Mouse (Mus musculus) gastrocnemius, adult 2 months (tissue): ENCODE results near the gene Tmprss9. TPM values are rescaled to one million over a fixed set of nuclear protein-coding genes. Genes with fewer than 3 reads are reported as not detected.

Experiments used
- DNase-seq: peaks from one replicate; pipeline ENCODE4 v3.0.0; 2022
- H3K27ac ChIP-seq: fragments of 200-600 bp; 2 replicates; pipeline ENCODE4 v1.8.1; 2022; ENCODE audit warnings: mild to moderate bottlenecking
- H3K4me3 ChIP-seq: fragments of 200-600 bp; 2 replicates; pipeline ENCODE4 v1.8.1; 2022; ENCODE audit warnings: mild to moderate bottlenecking, moderate library complexity
- CTCF ChIP-seq: fragments of 200-600 bp; IDR thresholded peaks from 2 replicates; pipeline ENCODE4 v1.8.1; 2022; ENCODE audit warnings: antibody characterized with exemption, mild to moderate bottlenecking, moderate library complexity
- intact Hi-C: fragments of 180-260 bp; cut with DNase I; formaldehyde crosslinking; loops from one replicate; pipeline ENCODE4 v1.15.1; 2025
- microRNA-seq: library from miRNA; unstranded; fragments of <30 nt; microRNA quantifications from one replicate; pipeline ENCODE4 v1.2.0, GENCODE M21; 2021
- total RNA-seq, 2 experiments: library from RNA; stranded (reverse); gene quantifications; 2 replicates each; pipeline ENCODE4 v1.2.3; 2021

Gene Tmprss9
- total RNA-seq, 2 experiments from 2014 or later: 0.08 TPM; not detected in 1

DNA sequence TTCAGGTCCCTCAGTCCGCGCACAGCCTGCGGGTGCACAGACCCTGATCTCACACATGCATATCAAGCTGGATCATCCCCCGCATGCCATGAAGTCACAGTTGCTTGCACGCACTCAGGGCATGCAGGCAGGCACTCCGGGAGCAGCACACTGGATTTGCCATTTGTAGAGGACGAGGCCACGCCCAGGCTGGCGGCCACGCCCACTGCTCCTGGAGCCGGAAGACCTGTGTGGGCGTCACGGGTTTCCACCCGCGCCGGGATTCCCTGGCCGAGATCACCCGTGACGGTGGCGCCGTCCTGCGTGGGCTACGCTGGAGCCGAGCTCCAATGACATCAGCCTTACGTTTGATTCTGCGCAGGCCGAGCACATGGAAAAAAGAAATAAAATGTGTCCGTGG, 68.0 kb downstream of the Tmprss9 start:
- intact Hi-C loops: no loop called here
- DNase-seq: peak; percentile 91
- no peak for TF ChIP-seq CTCF
- Histone ChIP-seq H3K27ac (peak overlapping the region; percentile 93), H3K4me3 (peak overlapping the region; percentile 66)

DNA sequence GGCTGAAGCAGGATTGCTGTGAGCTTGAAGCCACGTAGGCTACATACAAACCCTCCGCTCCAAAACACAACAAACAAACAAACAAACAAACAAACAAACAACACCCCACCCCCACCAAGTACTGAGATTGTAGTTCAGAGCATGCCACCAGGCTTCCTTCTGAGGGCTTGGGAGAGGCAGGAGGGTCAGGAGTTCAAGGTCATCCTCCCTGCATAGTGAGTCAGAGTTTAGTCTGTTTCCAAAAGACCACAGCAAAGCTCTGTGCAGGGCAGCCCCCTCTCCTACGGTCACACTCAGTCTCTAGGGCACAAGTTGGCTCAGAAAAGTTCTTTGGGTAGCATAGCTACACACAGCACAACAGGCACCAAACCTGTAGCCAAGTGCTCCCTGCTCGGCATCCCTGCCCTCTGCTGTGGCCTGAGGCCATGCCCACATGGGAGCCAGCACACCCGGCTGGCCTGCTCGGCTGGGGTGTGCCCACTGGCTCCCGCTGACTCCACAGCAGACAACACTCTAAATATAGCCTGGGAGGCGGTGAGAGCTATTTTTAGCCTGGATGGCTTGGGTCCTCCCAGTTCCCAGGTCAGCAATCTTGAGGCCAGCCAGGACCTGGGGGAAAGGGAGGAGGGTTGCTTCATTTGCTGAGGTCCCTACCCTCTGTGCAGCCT, 68.8 kb downstream of the Tmprss9 start:
- no peak for TF ChIP-seq CTCF
- DNase-seq: peak; percentile 95
- intact Hi-C loops: no loop called here
- peak overlapping the region; percentile 66 for H3K4me3 ChIP-seq
- peak overlapping the region; percentile 93 for H3K27ac ChIP-seq

DNA sequence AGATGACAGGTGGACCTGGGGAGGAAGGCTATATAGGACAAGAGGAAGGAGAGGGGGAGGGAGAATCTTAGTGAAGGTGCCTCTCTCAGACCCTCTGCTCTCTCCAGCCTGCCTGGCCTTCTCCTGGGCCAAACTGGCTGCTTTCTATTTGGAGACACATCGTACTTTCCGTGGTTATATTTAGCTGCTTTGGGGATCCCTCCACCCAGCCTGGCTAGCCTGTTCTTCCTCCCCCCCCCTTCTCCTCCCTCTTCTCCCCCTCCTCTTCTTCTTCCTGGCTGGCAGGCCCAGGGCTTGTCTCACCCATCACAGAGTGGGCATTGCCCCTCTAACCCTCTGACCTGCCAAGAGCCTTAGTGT, 69.3 kb downstream of the Tmprss9 start:
- Histone ChIP-seq H3K27ac (peak overlapping the region; percentile 93), H3K4me3 (peak overlapping the region; percentile 66)
- no peak for TF ChIP-seq CTCF
- intact Hi-C loops: no loop called here
- DNase-seq: no peak

- DNase-seq: no peak
- peak overlapping the region; percentile 43; the same call in 1 of the 2 replicates for H3K27ac ChIP-seq
Measured at GRCm38 (mm10) chr10:80942919-80943318, 71.3 kb downstream of the Tmprss9 start.

DNA sequence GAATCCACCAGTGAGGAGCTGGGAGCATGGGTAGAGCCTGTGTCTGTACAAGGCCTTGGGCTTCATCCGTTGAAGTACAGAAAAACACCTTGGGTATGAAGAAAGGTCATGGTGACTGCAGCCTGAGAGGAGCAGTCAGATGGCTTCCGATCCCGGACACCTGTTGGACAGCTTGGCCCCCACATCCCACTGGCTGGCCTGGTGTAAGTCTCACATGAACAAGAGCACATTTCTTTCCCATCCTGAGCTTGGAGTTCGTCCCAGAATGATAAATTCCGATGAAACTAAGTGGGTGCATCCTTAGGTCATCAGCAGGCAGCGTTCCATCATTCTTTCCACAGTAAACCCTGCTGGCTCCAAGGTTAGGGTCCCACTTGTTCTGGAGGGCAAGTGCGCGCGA, 72.1 kb downstream of the Tmprss9 start:
- intact Hi-C loops: no loop called here
- no peak overlapping the region for H3K4me3 ChIP-seq
- peak overlapping the region; percentile 68 for H3K27ac ChIP-seq
- DNase-seq: no peak
- TF ChIP-seq CTCF: no peak

More at GRCm38 (mm10) chr10:80942919-80943318, 71.3 kb downstream of the Tmprss9 start:
- H3K4me3 ChIP-seq: no peak overlapping the region
- TF ChIP-seq CTCF: no peak
- intact Hi-C loops: no loop called here

- Histone ChIP-seq H3K27ac (no peak overlapping the region), H3K4me3 (no peak overlapping the region)
- no peak for DNase-seq
- TF ChIP-seq CTCF: no peak
- intact Hi-C loops: no loop called here
Measured at GRCm38 (mm10) chr10:80944231-80944630, 72.6 kb downstream of the Tmprss9 start.

DNA sequence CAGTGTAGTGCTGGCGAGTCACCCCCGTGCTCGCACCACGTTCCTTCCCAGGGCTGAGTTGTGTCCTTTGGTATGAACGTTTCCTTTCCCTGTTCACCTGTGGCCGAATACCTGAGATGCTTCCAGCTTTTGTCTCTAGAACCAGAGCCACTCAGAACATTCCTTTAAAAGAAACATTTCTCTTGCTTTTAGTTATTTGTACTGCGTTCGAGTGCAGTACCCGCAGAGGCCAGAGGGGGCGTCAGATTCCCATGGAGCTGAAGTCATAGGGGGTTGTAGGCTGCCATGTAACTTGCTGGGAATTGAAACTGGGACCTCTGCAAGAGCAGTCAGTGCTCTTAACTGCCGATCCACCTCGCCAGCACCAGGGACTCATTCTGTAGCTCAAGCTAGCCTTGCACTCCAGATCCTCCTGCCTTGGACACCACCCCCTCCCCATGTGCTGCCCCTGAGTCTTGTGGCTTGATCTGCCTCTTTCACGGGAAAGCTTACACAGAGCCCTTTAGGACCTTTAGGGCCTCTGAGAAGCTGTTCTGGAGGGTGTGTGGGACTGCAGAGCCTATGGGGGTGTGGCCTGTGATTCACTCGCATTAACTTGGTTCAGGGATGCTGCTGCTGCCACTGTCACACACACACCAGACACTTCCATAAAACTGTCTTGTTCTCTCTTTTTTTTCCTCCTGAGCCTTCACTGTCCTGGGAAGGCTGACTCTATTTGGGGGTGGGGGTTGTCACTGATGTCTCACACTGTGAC, 75.2 kb downstream of the Tmprss9 start:
- Histone ChIP-seq H3K27ac (peak overlapping the region; percentile 44; the same call in 1 of the 2 replicates), H3K4me3 (no peak overlapping the region)
- intact Hi-C loops: no loop called here
- no peak for DNase-seq
- TF ChIP-seq CTCF: peak; percentile 51

DNA sequence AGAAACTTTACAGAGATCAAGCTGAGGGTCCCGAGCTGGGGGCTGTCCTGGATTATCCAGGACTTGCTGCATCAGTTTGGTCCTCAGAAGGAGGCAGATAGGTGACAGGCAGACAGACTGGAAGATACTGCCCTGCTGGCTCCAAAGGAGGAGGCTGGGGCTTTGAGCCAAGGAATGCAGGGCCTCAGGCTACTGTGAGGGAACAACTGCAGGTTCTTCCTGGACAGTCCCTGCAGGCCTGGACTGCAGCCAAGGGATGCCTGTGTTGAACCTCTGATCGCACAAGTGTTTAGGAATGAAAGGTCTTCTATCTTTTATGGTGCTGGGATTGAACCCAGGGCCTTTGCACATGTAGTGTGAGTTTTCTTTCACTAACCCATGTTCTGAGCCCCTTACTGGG, 76.2 kb downstream of the Tmprss9 start:
- no peak for TF ChIP-seq CTCF
- DNase-seq: peak; percentile 68
- H3K4me3 ChIP-seq: no peak overlapping the region
- intact Hi-C loops: no loop called here
- peak overlapping the region; percentile 44 for H3K27ac ChIP-seq

DNA sequence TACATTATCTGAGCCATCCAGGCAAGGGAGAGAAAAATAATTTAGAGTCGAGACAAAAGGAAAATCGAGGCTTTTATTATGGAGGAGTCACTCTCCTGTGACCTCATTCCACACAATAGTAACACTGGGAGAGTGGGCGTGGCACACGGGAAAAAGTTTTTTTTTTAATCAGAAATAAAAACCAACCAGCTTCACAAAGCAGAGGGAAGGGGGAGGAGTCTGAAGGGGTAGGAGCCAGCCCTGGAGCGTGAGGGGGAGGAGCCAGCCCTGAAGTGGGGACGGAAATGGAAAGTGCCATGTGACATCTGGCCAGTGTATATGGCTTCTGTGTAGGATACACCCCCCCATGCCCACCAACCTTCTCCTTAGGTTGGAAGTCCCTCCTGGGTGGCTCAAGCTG, 76.9 kb downstream of the Tmprss9 start:
- TF ChIP-seq CTCF: no peak

GRCm38 (mm10) chr10:80949081-80949480, 77.4 kb downstream of the Tmprss9 start:
- TF ChIP-seq CTCF: no peak
- Histone ChIP-seq H3K4me3 (no peak overlapping the region), H3K27ac (no peak overlapping the region)
- intact Hi-C loops: no loop called here
- no peak for DNase-seq

More for the DNA sequence above, 76.9 kb downstream of the Tmprss9 start:
- Histone ChIP-seq H3K4me3 (no peak overlapping the region), H3K27ac (peak overlapping the region; percentile 44)
- intact Hi-C loops: no loop called here
- no peak for DNase-seq

Small RNA genes within 50 kb of the gene (microRNA-seq; reads per million reads assigned to microRNA genes)
- 5.1 reads per million for gene Mir1982

Other genes with a start within 250 kb of the Tmprss9 start
- 100 to 1,000 TPM; 101 to 105 TPM for gene Csnk1g2, start 249.0 kb upstream of the Tmprss9 start, total RNA-seq
- gene Btbd2, start 214.8 kb upstream of the Tmprss9 start, total RNA-seq: 10 to 100 TPM; 34.7 to 40.0 TPM
- 100 to 1,000 TPM; 253 TPM for gene Mknk2, start 193.7 kb upstream of the Tmprss9 start, total RNA-seq
- 1 to 10 TPM; 4.9 to 5.5 TPM for gene Mob3a, start 169.9 kb upstream of the Tmprss9 start, total RNA-seq
- gene Izumo4, start 169.7 kb upstream of the Tmprss9 start, total RNA-seq: 1 to 10 TPM; 2.6 to 3.0 TPM
- gene Ap3d1, start 129.6 kb upstream of the Tmprss9 start, total RNA-seq: 10 to 100 TPM; 27.0 to 33.5 TPM
- 10 to 100 TPM; 19.9 to 23.1 TPM for gene Dot1l, start 116.6 kb upstream of the Tmprss9 start, total RNA-seq
- 10 to 100 TPM; 28.9 to 29.1 TPM for gene Sf3a2, start 73.7 kb upstream of the Tmprss9 start, total RNA-seq
- gene Plekhj1, start 73.2 kb upstream of the Tmprss9 start, total RNA-seq: 10 to 100 TPM; 22.3 to 29.8 TPM
- under 1 TPM; 0.38 to 0.98 TPM for gene Amh, start 66.6 kb upstream of the Tmprss9 start, total RNA-seq
- 100 to 1,000 TPM; 397 to 414 TPM for gene Jsrp1, start 58.4 kb upstream of the Tmprss9 start, total RNA-seq
- 100 to 1,000 TPM; 579 to 691 TPM for gene Oaz1, start 45.2 kb upstream of the Tmprss9 start, total RNA-seq
- gene Lingo3, start 27.8 kb upstream of the Tmprss9 start, total RNA-seq: 10 to 100 TPM; 10.9 to 11.3 TPM
- 10 to 100 TPM; 13.5 to 20.0 TPM for gene Lsm7, start 16.6 kb upstream of the Tmprss9 start, total RNA-seq
- gene Sppl2b, start 16.6 kb upstream of the Tmprss9 start, total RNA-seq: 10 to 100 TPM; 11.3 to 18.5 TPM
- gene Timm13, start 29.1 kb downstream of the Tmprss9 start, total RNA-seq: 100 to 1,000 TPM; 110 to 139 TPM
- gene Lmnb2, start 46.4 kb downstream of the Tmprss9 start, total RNA-seq: 1 to 10 TPM; 1.9 to 3.0 TPM
- gene Gadd45b, start 58.2 kb downstream of the Tmprss9 start, total RNA-seq: 10 to 100 TPM; 23.6 to 28.4 TPM
- 1 to 10 TPM in 1 of 2 experiments, under 1 TPM in 1; 0.66 to 1.0 TPM for gene Gng7, start 143.1 kb downstream of the Tmprss9 start, total RNA-seq
- under 1 TPM in 1 of 2 experiments, not detected in 1; 0.08 TPM for gene Diras1, start 153.8 kb downstream of the Tmprss9 start, total RNA-seq
- gene Slc39a3, start 165.6 kb downstream of the Tmprss9 start, total RNA-seq: 10 to 100 TPM; 11.6 to 16.0 TPM
- 100 to 1,000 TPM; 100 TPM for gene Sgta, start 188.3 kb downstream of the Tmprss9 start, total RNA-seq
- 10 to 100 TPM; 25.1 to 25.9 TPM for gene Thop1, start 198.2 kb downstream of the Tmprss9 start, total RNA-seq
- gene Creb3l3, start 227.0 kb downstream of the Tmprss9 start, total RNA-seq: not detected
- 100 to 1,000 TPM; 148 to 187 TPM for gene Map2k2, start 234.1 kb downstream of the Tmprss9 start, total RNA-seq